Mouse (Mus musculus) intestine, embryonic 14.5 days (tissue): ENCODE measurements around the gene Grsf1. TPM values are rescaled to one million over a fixed set of nuclear protein-coding genes. Genes with fewer than 3 reads are reported as not detected.

Experiments used
- ATAC-seq: fragments of 200-750 bp; cut with Nextera tagmentation; replicated peaks from 2 replicates; pipeline ENCODE4 v1.8.0; 2017; ENCODE audit warnings: low read depth, moderate number of reproducible peaks, moderate TSS enrichment, moderate library complexity; ENCODE audit not compliant: low FRiP score, low TSS enrichment
- DNase-seq: peaks from one replicate; pipeline ENCODE4 v3.0.0-alpha.2; 2018; ENCODE audit warnings: low spot score
- H3K27ac ChIP-seq: fragments of 300-500 bp; sonication (generic); 2 replicates; pipeline ENCODE4 v1.5.1; 2014; ENCODE audit warnings: low read depth, mild to moderate bottlenecking, control low read depth
- H3K27me3 ChIP-seq: fragments of 300-500 bp; sonication (generic); replicated peaks from 2 replicates; pipeline ENCODE4 v1.6.1; 2014; ENCODE audit warnings: low read length, control low read depth; ENCODE audit not compliant: control insufficient read depth, insufficient read depth
- H3K36me3 ChIP-seq: fragments of 300-500 bp; sonication (generic); 2 replicates; pipeline ENCODE4 v1.6.1; 2014; ENCODE audit warnings: low read length, control low read depth; ENCODE audit not compliant: control insufficient read depth, insufficient read depth
- H3K4me1 ChIP-seq: fragments of 300-500 bp; sonication (generic); replicated peaks from 2 replicates; pipeline ENCODE4 v1.6.1; 2014; ENCODE audit warnings: low read length, control low read depth, mixed read lengths; ENCODE audit not compliant: control insufficient read depth, insufficient read depth
- H3K4me2 ChIP-seq: fragments of 300-500 bp; sonication (generic); 2 replicates; pipeline ENCODE4 v1.6.1; 2014; ENCODE audit warnings: low read length
- H3K4me3 ChIP-seq: fragments of 300-500 bp; sonication (generic); 2 replicates; pipeline ENCODE4 v1.5.1; 2014; ENCODE audit warnings: low read depth, low read length, control low read depth, mixed read lengths
- H3K9ac ChIP-seq: fragments of 300-500 bp; sonication (generic); 2 replicates; pipeline ENCODE4 v1.6.1; 2014; ENCODE audit warnings: mild to moderate bottlenecking, low read length
- H3K9me3 ChIP-seq: fragments of 300-500 bp; sonication (generic); 2 replicates; pipeline ENCODE4 v1.6.1; 2016; ENCODE audit warnings: low read length, control low read depth; ENCODE audit not compliant: control insufficient read depth
- WGBS: fragments of 180-500 bp; shearing (Covaris S2); extraction: QIAGEN DNeasy Blood & Tissue Kit; methylation state at CpG from one replicate; pipeline ENCODE4 v1.1.7; 2014; 5-methylcytosine and 5-hydroxymethylcytosine counted together
- polyA plus RNA-seq: library from polyadenylated mRNA; unstranded; fragments of >200 nt; fragmentation: Nextera tagmentation; extraction: Ambion mirVana; gene quantifications from 2 replicates; pipeline ENCODE4 v1.2.1, GENCODE M21; 2014

The Grsf1 gene
- polyA plus RNA-seq, 1 experiment from 2014 or later, result 59.5 TPM

- DNase-seq (no peak), ATAC-seq (0 out of 2 replicates have a peak, but pooled peaks have one; percentile 43)
- H3K9me3 ChIP-seq, result no peaks in the 10 kb centered on the region
- WGBS, result 77% methylated on average over 17 of the region's 17 CpGs
- no peaks in the 10 kb centered on the region for H3K27me3 ChIP-seq
- H3K36me3 ChIP-seq, result peaks cover 57% of the 10 kb centered on the region
- H3K27ac ChIP-seq, result no peak overlapping the region
- no peak overlapping the region for H3K9ac ChIP-seq
- no peak overlapping the region for H3K4me3 ChIP-seq
- H3K4me1 ChIP-seq, result no peaks in the 10 kb centered on the region
- no peak overlapping the region for H3K4me2 ChIP-seq
Observed at GRCm38 (mm10) chr5:88649250-88650173, 26.5 kb downstream of the Grsf1 start.

GRCm38 (mm10) chr5:88645405-88645804 is 30.6 kb downstream of the Grsf1 start:
- Histone ChIP-seq H3K27ac (no peak overlapping the region), H3K4me2 (no peak overlapping the region), H3K4me3 (no peak overlapping the region), H3K4me1 (no peaks in the 10 kb centered on the region), H3K27me3 (no peaks in the 10 kb centered on the region), H3K36me3 (peaks cover 82% of the 10 kb centered on the region), H3K9ac (no peak overlapping the region), H3K9me3 (no peaks in the 10 kb centered on the region)
- ATAC-seq (no peak), DNase-seq (no peak)
- 68% methylated on average over 5 of the region's 5 CpGs for WGBS

- Histone ChIP-seq H3K36me3 (peaks cover 77% of the 10 kb centered on the region), H3K4me3 (no peak overlapping the region), H3K4me1 (no peaks in the 10 kb centered on the region), H3K27ac (no peak overlapping the region), H3K9me3 (no peaks in the 10 kb centered on the region), H3K27me3 (no peaks in the 10 kb centered on the region), H3K4me2 (no peak overlapping the region), H3K9ac (no peak overlapping the region)
- no peak for DNase-seq
- no peak for ATAC-seq
- 70% methylated on average over 2 of the region's 2 CpGs for WGBS
Observed at GRCm38 (mm10) chr5:88644901-88645300, 31.1 kb downstream of the Grsf1 start.

GRCm38 (mm10) chr5:88643491-88643890 is 32.5 kb downstream of the Grsf1 start:
- no peak for ATAC-seq
- H3K9ac ChIP-seq, result no peak overlapping the region
- no peak for DNase-seq
- no peak overlapping the region for H3K4me2 ChIP-seq
- H3K9me3 ChIP-seq, result no peaks in the 10 kb centered on the region
- no peak overlapping the region for H3K4me3 ChIP-seq
- 94% methylated on average over 9 of the region's 9 CpGs for WGBS
- H3K27ac ChIP-seq, result no peak overlapping the region
- no peaks in the 10 kb centered on the region for H3K4me1 ChIP-seq
- peaks cover 82% of the 10 kb centered on the region for H3K36me3 ChIP-seq
- no peaks in the 10 kb centered on the region for H3K27me3 ChIP-seq

- peaks cover 78% of the 10 kb centered on the region for H3K36me3 ChIP-seq
- ATAC-seq (no peak), DNase-seq (peak; percentile 12)
- 83% methylated on average over 9 of the region's 9 CpGs for WGBS
- H3K27ac ChIP-seq, result no peak overlapping the region
- H3K9me3 ChIP-seq, result no peaks in the 10 kb centered on the region
- no peak overlapping the region for H3K4me2 ChIP-seq
- no peaks in the 10 kb centered on the region for H3K27me3 ChIP-seq
- no peak overlapping the region for H3K4me3 ChIP-seq
- H3K4me1 ChIP-seq, result no peaks in the 10 kb centered on the region
- H3K9ac ChIP-seq, result no peak overlapping the region
Observed at GRCm38 (mm10) chr5:88642786-88643185, 33.2 kb downstream of the Grsf1 start.

- no peaks in the 10 kb centered on the region for H3K4me1 ChIP-seq
- no peak overlapping the region for H3K4me3 ChIP-seq
- DNase-seq (no peak), ATAC-seq (no peak)
- 87% methylated on average over 5 of the region's 5 CpGs for WGBS
- H3K4me2 ChIP-seq, result no peak overlapping the region
- no peak overlapping the region for H3K27ac ChIP-seq
- H3K27me3 ChIP-seq, result no peaks in the 10 kb centered on the region
- no peaks in the 10 kb centered on the region for H3K9me3 ChIP-seq
- peaks cover 47% of the 10 kb centered on the region for H3K36me3 ChIP-seq
- no peak overlapping the region for H3K9ac ChIP-seq
Observed at GRCm38 (mm10) chr5:88634076-88634475, 41.9 kb downstream of the Grsf1 start.

GRCm38 (mm10) chr5:88632463-88632862 is 43.5 kb downstream of the Grsf1 start:
- no peak overlapping the region for H3K9ac ChIP-seq
- H3K4me2 ChIP-seq, result no peak overlapping the region
- H3K36me3 ChIP-seq, result peaks cover 52% of the 10 kb centered on the region
- H3K4me3 ChIP-seq, result no peak overlapping the region
- no peak overlapping the region for H3K27ac ChIP-seq
- no peaks in the 10 kb centered on the region for H3K9me3 ChIP-seq
- no peaks in the 10 kb centered on the region for H3K4me1 ChIP-seq
- ATAC-seq, result no peak
- no peaks in the 10 kb centered on the region for H3K27me3 ChIP-seq
- DNase-seq, result no peak
- WGBS, result 87% methylated on average over 9 of the region's 9 CpGs

- WGBS, result 71% methylated on average over 5 of the region's 5 CpGs
Observed at GRCm38 (mm10) chr5:88631545-88631944, 44.4 kb downstream of the Grsf1 start.

GRCm38 (mm10) chr5:88630883-88631282 is 45.1 kb downstream of the Grsf1 start:
- Histone ChIP-seq H3K4me3 (no peak overlapping the region), H3K9me3 (no peaks in the 10 kb centered on the region), H3K9ac (no peak overlapping the region), H3K4me1 (no peaks in the 10 kb centered on the region), H3K4me2 (no peak overlapping the region), H3K36me3 (peaks cover 50% of the 10 kb centered on the region), H3K27ac (no peak overlapping the region), H3K27me3 (no peaks in the 10 kb centered on the region)
- ATAC-seq, result no peak
- no peak for DNase-seq
- WGBS, result 63% methylated on average over 3 of the region's 3 CpGs

More at GRCm38 (mm10) chr5:88631545-88631944, 44.4 kb downstream of the Grsf1 start:
- no peak for ATAC-seq
- no peak for DNase-seq
- H3K9ac ChIP-seq, result no peak overlapping the region
- H3K4me3 ChIP-seq, result no peak overlapping the region
- H3K9me3 ChIP-seq, result no peaks in the 10 kb centered on the region
- H3K36me3 ChIP-seq, result peaks cover 50% of the 10 kb centered on the region
- no peaks in the 10 kb centered on the region for H3K27me3 ChIP-seq
- no peak overlapping the region for H3K27ac ChIP-seq
- no peak overlapping the region for H3K4me2 ChIP-seq
- H3K4me1 ChIP-seq, result no peaks in the 10 kb centered on the region
